Mouse (Mus musculus) erythroblast, embryonic 14.5 days (primary cell): ENCODE data around the gene Fstl4. TPM values are rescaled to one million over a fixed set of nuclear protein-coding genes. Genes with fewer than 3 reads are reported as not detected.

Source experiments
- H3K27me3 ChIP-seq: 2 replicates; pipeline ENCODE4 v1.6.1; 2012; ENCODE audit warnings: inconsistent platforms; ENCODE audit not compliant: control insufficient read depth
- H3K36me3 ChIP-seq: 2 replicates; pipeline ENCODE4 v1.6.1; 2012; ENCODE audit warnings: mild to moderate bottlenecking, inconsistent platforms; ENCODE audit not compliant: control insufficient read depth
- H3K4me1 ChIP-seq: 2 replicates; pipeline ENCODE4 v1.6.1; 2012; ENCODE audit warnings: inconsistent platforms; ENCODE audit not compliant: control insufficient read depth
- H3K4me3 ChIP-seq: replicated peaks from 2 replicates; pipeline ENCODE3; 2012; ENCODE audit warnings: moderate library complexity, mild to moderate bottlenecking, inconsistent platforms
- H3K9me3 ChIP-seq: 2 replicates; pipeline ENCODE4 v1.6.1; 2012; ENCODE audit warnings: low read length, inconsistent platforms, mixed read lengths; ENCODE audit not compliant: control insufficient read depth
- GATA1 ChIP-seq: IDR thresholded peaks from 2 replicates; pipeline ENCODE4 v1.6.1; 2012; ENCODE audit warnings: low read length, inconsistent platforms, mixed read lengths
- TAL1 ChIP-seq: IDR thresholded peaks from 3 replicates; pipeline ENCODE4 v1.6.1; 2012; ENCODE audit warnings: low read length, inconsistent platforms, mixed read lengths
- polyA plus RNA-seq: library from polyadenylated mRNA; stranded (reverse); fragments of >175 nt; gene quantifications from 2 replicates; pipeline ENCODE4 v1.2.3, GENCODE M21; 2012

Fstl4 gene
- polyA plus RNA-seq, 1 experiment: not detected

GRCm38 (mm10) chr11:53138212-53138611 is 373.8 kb downstream of the Fstl4 start:
- Histone ChIP-seq H3K4me1 (no peaks in the 10 kb centered on the region), H3K27me3 (no peaks in the 10 kb centered on the region), H3K9me3 (no peaks in the 10 kb centered on the region), H3K36me3 (no peaks in the 10 kb centered on the region), H3K4me3 (no peak overlapping the region)
- no peak for TF ChIP-seq GATA1
- TF ChIP-seq TAL1: no peak

- no peaks in the 10 kb centered on the region for H3K4me1 ChIP-seq
- no peak overlapping the region for H3K4me3 ChIP-seq
- H3K27me3 ChIP-seq: no peaks in the 10 kb centered on the region
- H3K36me3 ChIP-seq: no peaks in the 10 kb centered on the region
- H3K9me3 ChIP-seq: no peaks in the 10 kb centered on the region
- TF ChIP-seq GATA1: no peak
- no peak for TF ChIP-seq TAL1
Observed at GRCm38 (mm10) chr11:53139666-53140065, 375.2 kb downstream of the Fstl4 start.

DNA sequence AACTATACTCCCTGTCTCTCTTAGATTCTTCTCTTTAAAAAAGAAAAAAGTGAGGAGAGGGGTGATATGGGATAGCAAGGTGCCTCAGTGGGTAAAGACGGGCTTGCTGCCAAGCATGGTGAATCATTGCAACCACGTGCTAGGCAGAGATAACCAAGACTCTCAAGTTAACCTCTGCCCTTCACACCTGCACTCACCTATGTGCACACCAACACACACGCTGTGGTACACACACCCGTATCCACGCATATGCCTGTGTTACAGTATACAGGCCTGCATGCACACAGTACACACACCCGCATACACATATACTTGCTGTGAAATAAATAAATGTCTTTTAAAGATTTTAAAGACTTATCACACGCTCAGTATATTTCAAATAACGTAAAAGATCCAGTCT is 375.8 kb downstream of the Fstl4 start:
- H3K27me3 ChIP-seq: no peaks in the 10 kb centered on the region
- H3K9me3 ChIP-seq: no peaks in the 10 kb centered on the region
- H3K4me3 ChIP-seq: no peak overlapping the region
- no peaks in the 10 kb centered on the region for H3K4me1 ChIP-seq
- TF ChIP-seq TAL1 (no peak), GATA1 (no peak)
- no peaks in the 10 kb centered on the region for H3K36me3 ChIP-seq

- H3K9me3 ChIP-seq: no peaks in the 10 kb centered on the region
- H3K27me3 ChIP-seq: no peaks in the 10 kb centered on the region
- no peaks in the 10 kb centered on the region for H3K4me1 ChIP-seq
- H3K4me3 ChIP-seq: no peak overlapping the region
- H3K36me3 ChIP-seq: no peaks in the 10 kb centered on the region
- TF ChIP-seq GATA1 (no peak), TAL1 (no peak)
Observed at GRCm38 (mm10) chr11:53140722-53141400, 376.4 kb downstream of the Fstl4 start.

DNA sequence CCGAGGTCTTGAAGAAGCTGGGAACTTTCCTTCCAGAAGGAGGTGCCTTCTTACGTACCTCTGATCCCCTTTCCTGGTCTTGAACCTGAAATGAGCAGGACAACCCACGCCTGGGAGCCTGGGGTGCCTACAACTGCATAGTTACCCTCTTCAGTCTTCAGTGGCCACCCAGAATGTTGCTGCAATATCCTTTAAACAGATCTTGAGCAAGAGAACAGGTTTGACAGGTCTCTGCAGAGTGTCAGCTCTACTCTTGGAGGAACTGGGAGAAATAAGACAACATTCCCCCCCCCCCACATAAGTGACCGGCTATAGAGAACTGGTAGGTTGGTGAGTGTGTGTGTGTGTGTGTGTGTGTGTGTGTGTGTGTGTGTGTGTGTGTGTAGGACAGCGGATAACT is 379.1 kb downstream of the Fstl4 start:
- Histone ChIP-seq H3K4me1 (no peaks in the 10 kb centered on the region), H3K36me3 (no peaks in the 10 kb centered on the region), H3K27me3 (no peaks in the 10 kb centered on the region), H3K4me3 (no peak overlapping the region), H3K9me3 (no peaks in the 10 kb centered on the region)
- TF ChIP-seq GATA1 (no peak), TAL1 (no peak)

DNA sequence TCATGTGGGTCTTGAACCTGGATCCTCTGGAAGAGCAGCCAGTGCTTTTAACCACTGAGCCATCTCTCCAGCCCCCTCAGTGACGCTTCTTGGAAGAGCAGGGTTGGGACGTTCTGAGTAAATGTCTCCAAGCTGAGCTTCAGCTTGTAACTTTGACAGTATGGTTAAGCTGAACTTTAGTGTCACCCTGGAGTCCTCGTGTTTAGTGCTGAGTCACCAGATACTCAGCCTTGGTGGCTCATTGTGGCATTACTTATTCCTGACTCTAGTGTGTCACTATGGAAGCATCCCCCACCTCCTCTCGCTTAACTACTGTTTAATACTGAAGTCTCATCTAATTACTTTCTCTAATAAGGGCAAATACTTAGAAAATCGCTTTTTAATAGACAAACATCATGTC is 380.1 kb downstream of the Fstl4 start:
- H3K4me1 ChIP-seq: no peaks in the 10 kb centered on the region
- no peaks in the 10 kb centered on the region for H3K36me3 ChIP-seq
- TF ChIP-seq TAL1 (no peak), GATA1 (no peak)
- H3K4me3 ChIP-seq: no peak overlapping the region
- no peaks in the 10 kb centered on the region for H3K27me3 ChIP-seq
- H3K9me3 ChIP-seq: no peaks in the 10 kb centered on the region

- Histone ChIP-seq H3K36me3 (no peaks in the 10 kb centered on the region), H3K27me3 (no peaks in the 10 kb centered on the region), H3K9me3 (no peaks in the 10 kb centered on the region), H3K4me3 (no peak overlapping the region), H3K4me1 (no peaks in the 10 kb centered on the region)
- TF ChIP-seq GATA1 (no peak), TAL1 (no peak)
Observed at GRCm38 (mm10) chr11:53146290-53146689, 381.9 kb downstream of the Fstl4 start.

GRCm38 (mm10) chr11:53156463-53156862 is 392.0 kb downstream of the Fstl4 start:
- no peaks in the 10 kb centered on the region for H3K36me3 ChIP-seq
- no peaks in the 10 kb centered on the region for H3K4me1 ChIP-seq
- H3K4me3 ChIP-seq: no peak overlapping the region
- no peaks in the 10 kb centered on the region for H3K27me3 ChIP-seq
- TF ChIP-seq GATA1 (no peak), TAL1 (no peak)
- no peaks in the 10 kb centered on the region for H3K9me3 ChIP-seq

GRCm38 (mm10) chr11:53157621-53158259 is 393.3 kb downstream of the Fstl4 start:
- Histone ChIP-seq H3K4me1 (no peaks in the 10 kb centered on the region), H3K36me3 (no peaks in the 10 kb centered on the region), H3K4me3 (no peak overlapping the region), H3K27me3 (no peaks in the 10 kb centered on the region), H3K9me3 (no peaks in the 10 kb centered on the region)
- TF ChIP-seq GATA1: no peak
- TF ChIP-seq TAL1: no peak

- Histone ChIP-seq H3K4me3 (no peak overlapping the region), H3K27me3 (no peaks in the 10 kb centered on the region), H3K9me3 (no peaks in the 10 kb centered on the region), H3K4me1 (no peaks in the 10 kb centered on the region), H3K36me3 (no peaks in the 10 kb centered on the region)
- TF ChIP-seq GATA1 (no peak), TAL1 (no peak)
Observed at GRCm38 (mm10) chr11:53162385-53162784, 398.0 kb downstream of the Fstl4 start.
